Mouse (Mus musculus) left cerebral cortex, adult 2 months (tissue): ENCODE measurements around the gene Tmem156. TPM values are rescaled to one million over a fixed set of nuclear protein-coding genes. Genes with fewer than 3 reads are reported as not detected.

Source experiments
- DNase-seq, 2 experiments: peaks; one replicate each; pipeline ENCODE4 v3.0.0; 2021 to 2022; ENCODE audit warnings: low spot score in 2 of 2, mixed read lengths in 1 of 2; ENCODE audit errors: extremely low spot score in 1 of 2
- H3K27ac ChIP-seq: fragments of 200-600 bp; 2 replicates; pipeline ENCODE4 v1.8.1; 2022
- H3K4me3 ChIP-seq: fragments of 200-600 bp; 2 replicates; pipeline ENCODE4 v1.8.1; 2022
- CTCF ChIP-seq: fragments of 200-600 bp; IDR thresholded peaks from 2 replicates; pipeline ENCODE4 v1.8.1; 2022; ENCODE audit warnings: antibody characterized with exemption, mild to moderate bottlenecking, moderate library complexity
- intact Hi-C: fragments of 180-260 bp; cut with DNase I; formaldehyde crosslinking; loops from one replicate; pipeline ENCODE4 v1.15.1; 2025
- total RNA-seq, 2 experiments: library from RNA; stranded (reverse); gene quantifications; 2 replicates each; pipeline ENCODE4 v1.2.3; 2021

The Tmem156 gene
- total RNA-seq, 2 experiments from 2014 or later = 0.51 to 0.63 TPM

- intact Hi-C loops = no loop called here
- TF ChIP-seq CTCF = no peak
- Histone ChIP-seq H3K27ac (no peak overlapping the region; the same call in 1 of the 2 replicates), H3K4me3 (no peak overlapping the region)
- no peak for DNase-seq
Measured at GRCm38 (mm10) chr5:65005251-65005650, 86.7 kb downstream of the Tmem156 start.

Other genes with a start within 250 kb of the Tmem156 start
- under 1 TPM in 1 of 2 experiments, not detected in 1; 0.38 TPM for gene Tlr1, start 158.6 kb downstream of the Tmem156 start, total RNA-seq
- under 1 TPM; 0.50 to 0.70 TPM for gene Tlr6, start 132.0 kb downstream of the Tmem156 start, total RNA-seq
- gene Fam114a1, start 122.1 kb downstream of the Tmem156 start, total RNA-seq = 1 to 10 TPM; 3.7 to 4.1 TPM
- gene Klhl5, start 15.4 kb upstream of the Tmem156 start, total RNA-seq = 10 to 100 TPM; 35.4 to 38.7 TPM
- 10 to 100 TPM; 20.1 to 21.5 TPM for gene Wdr19, start 107.6 kb upstream of the Tmem156 start, total RNA-seq
- gene Rfc1, start 243.5 kb upstream of the Tmem156 start, total RNA-seq = 10 to 100 TPM; 27.7 to 28.0 TPM